Mouse (Mus musculus) megakaryocyte, embryonic 14.5 days (primary cell): ENCODE data around the gene Ptp4a2.

ENCODE experiments used
- FLI1 ChIP-seq: IDR thresholded peaks from 2 replicates; pipeline ENCODE4 v1.6.1; 2012; ENCODE audit warnings: low read length, inconsistent platforms, mixed read lengths
- GATA1 ChIP-seq: IDR thresholded peaks from 3 replicates; pipeline ENCODE4 v1.6.1; 2012; ENCODE audit warnings: mixed read lengths, low read length, inconsistent platforms, borderline replicate concordance

DNA sequence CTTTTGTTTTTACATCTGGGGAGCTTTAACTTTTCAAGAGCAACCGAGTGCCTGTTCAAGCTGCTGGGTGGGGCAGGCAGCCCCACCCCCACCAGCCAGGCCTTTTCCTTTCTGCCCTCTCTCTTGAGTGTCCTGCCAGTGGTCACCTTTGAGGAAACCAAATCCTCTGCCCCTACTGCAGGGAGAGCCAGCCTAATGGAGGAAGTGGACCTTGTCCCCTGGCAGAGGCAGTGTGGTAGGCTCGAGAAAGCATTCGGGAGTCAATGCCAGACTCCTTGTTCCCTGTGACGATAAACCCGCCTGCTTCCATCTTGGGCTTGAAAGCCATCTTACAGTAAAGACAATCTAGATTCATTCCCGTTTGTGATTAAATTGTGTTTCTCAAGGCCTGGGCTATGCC is 59.5 kb downstream of the Ptp4a2 start:
- TF ChIP-seq GATA1 (no peak), FLI1 (no peak)
